Mouse (Mus musculus) lung, embryonic 14.5 days (tissue): ENCODE data around the gene Kremen1. TPM values are rescaled to one million over a fixed set of nuclear protein-coding genes. Genes with fewer than 3 reads are reported as not detected.

ENCODE experiments used
- ATAC-seq: fragments of 200-750 bp; cut with Nextera tagmentation; 2 replicates; pipeline ENCODE4 v1.8.0; 2017; ENCODE audit warnings: mild to moderate bottlenecking, moderate TSS enrichment, moderate library complexity; ENCODE audit not compliant: insufficient read depth
- DNase-seq: peaks from one replicate; pipeline ENCODE4 v3.0.0-alpha.2; 2015
- H3K27ac ChIP-seq: fragments of 300-500 bp; sonication (generic); 2 replicates; pipeline ENCODE4 v1.5.1; 2014; ENCODE audit warnings: low read depth, mild to moderate bottlenecking, moderate library complexity
- H3K27me3 ChIP-seq: fragments of 300-500 bp; sonication (generic); 2 replicates; pipeline ENCODE4 v1.6.1; 2014; ENCODE audit warnings: low read length, control low read depth; ENCODE audit not compliant: insufficient read depth
- H3K36me3 ChIP-seq: fragments of 300-500 bp; sonication (generic); 2 replicates; pipeline ENCODE4 v1.6.1; 2014; ENCODE audit warnings: control low read depth; ENCODE audit not compliant: insufficient read depth
- H3K4me1 ChIP-seq: fragments of 300-500 bp; sonication (generic); 2 replicates; pipeline ENCODE4 v1.6.1; 2014; ENCODE audit warnings: antibody characterized with exemption, control low read depth; ENCODE audit not compliant: insufficient read depth
- H3K4me2 ChIP-seq: fragments of 300-500 bp; sonication (generic); 2 replicates; pipeline ENCODE4 v1.6.1; 2014; ENCODE audit warnings: mild to moderate bottlenecking
- H3K4me3 ChIP-seq: fragments of 300-500 bp; sonication (generic); 2 replicates; pipeline ENCODE4 v1.5.1; 2014; ENCODE audit warnings: low read depth, low read length
- H3K9ac ChIP-seq: fragments of 300-500 bp; sonication (generic); 2 replicates; pipeline ENCODE4 v1.6.1; 2014
- H3K9me3 ChIP-seq: fragments of 300-500 bp; sonication (generic); 2 replicates; pipeline ENCODE4 v1.6.1; 2016; ENCODE audit warnings: low read depth, low read length, control low read depth
- CTCF ChIP-seq: IDR thresholded peaks from 2 replicates; pipeline ENCODE4 v1.5.1; 2016; ENCODE audit warnings: antibody characterized with exemption, low read depth
- WGBS: fragments of 180-500 bp; shearing (Covaris S2); extraction: QIAGEN DNeasy Blood & Tissue Kit; methylation state at CpG from one replicate; pipeline ENCODE4 v1.1.7; 2014; 5-methylcytosine and 5-hydroxymethylcytosine counted together
- polyA plus RNA-seq: library from polyadenylated mRNA; unstranded; fragments of >200 nt; fragmentation: Nextera tagmentation; extraction: Ambion mirVana; gene quantifications from 2 replicates; pipeline ENCODE4 v1.2.1, GENCODE M21; 2014

Gene Kremen1
- polyA plus RNA-seq, 1 experiment from 2014 or later, result 14.5 TPM

DNA sequence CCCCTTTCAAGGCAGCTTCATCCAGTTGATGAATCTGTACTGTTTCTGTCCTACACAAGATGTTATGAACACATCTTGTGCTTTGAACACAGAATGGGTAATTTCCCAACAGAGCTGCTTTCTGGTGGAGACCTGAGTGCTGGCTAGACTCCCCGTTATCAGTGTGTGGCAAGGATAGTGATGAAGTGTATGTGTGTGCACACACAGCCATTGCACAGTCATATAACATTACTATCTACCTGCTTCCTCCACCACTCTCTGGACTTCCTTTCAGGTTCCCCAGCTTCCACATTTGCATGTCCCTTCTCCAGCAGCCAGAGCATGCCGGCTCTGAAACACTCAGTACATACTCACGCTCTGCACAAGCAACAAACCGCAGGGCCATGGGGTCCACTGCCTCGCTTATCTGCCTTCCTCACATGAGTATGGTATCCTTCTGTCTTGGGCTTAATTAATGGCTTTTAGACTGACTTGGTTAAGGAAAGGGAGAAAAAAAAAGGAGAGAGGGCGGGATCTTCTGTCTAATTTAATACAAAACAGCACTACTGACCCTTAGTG lies 46.8 kb downstream of the Kremen1 start:
- Histone ChIP-seq H3K36me3 (peaks cover 15% of the 10 kb centered on the region; the same call in 1 of the 2 replicates), H3K4me2 (no peak overlapping the region), H3K4me1 (no peaks in the 10 kb centered on the region), H3K9ac (no peak overlapping the region), H3K9me3 (no peaks in the 10 kb centered on the region), H3K4me3 (no peak overlapping the region), H3K27me3 (no peaks in the 10 kb centered on the region), H3K27ac (no peak overlapping the region)
- 78% methylated on average over 6 of the region's 6 CpGs for WGBS
- ATAC-seq (no peak), DNase-seq (no peak)
- no peak for TF ChIP-seq CTCF

DNA sequence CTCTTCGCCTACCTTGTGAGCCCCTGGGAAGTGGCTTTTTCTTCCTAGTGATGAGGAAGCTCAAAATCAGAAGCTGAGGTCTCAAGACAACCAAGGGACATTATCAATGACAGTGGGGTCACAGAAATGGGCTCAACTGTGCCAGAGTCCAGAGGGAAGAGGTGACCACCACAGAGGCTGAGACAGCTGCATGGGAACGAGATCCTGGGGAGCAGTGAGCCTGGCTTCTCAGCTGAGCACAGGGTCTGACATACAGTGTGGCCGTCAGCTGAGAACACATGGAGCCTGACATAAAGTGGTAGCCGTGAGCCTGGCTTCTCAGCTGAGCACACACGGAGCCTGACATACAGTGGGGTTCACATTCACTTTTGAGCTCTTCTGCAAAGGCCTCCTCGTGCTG lies 58.3 kb downstream of the Kremen1 start:
- no peak overlapping the region for H3K4me3 ChIP-seq
- H3K4me2 ChIP-seq, result no peak overlapping the region
- TF ChIP-seq CTCF, result no peak
- H3K27ac ChIP-seq, result no peak overlapping the region
- no peaks in the 10 kb centered on the region for H3K27me3 ChIP-seq
- H3K4me1 ChIP-seq, result no peaks in the 10 kb centered on the region
- ATAC-seq (no peak), DNase-seq (no peak)
- no peak overlapping the region for H3K9ac ChIP-seq
- 75% methylated on average over 6 of the region's 6 CpGs for WGBS
- peaks cover 14% of the 10 kb centered on the region; the same call in 1 of the 2 replicates for H3K36me3 ChIP-seq
- no peaks in the 10 kb centered on the region for H3K9me3 ChIP-seq

DNA sequence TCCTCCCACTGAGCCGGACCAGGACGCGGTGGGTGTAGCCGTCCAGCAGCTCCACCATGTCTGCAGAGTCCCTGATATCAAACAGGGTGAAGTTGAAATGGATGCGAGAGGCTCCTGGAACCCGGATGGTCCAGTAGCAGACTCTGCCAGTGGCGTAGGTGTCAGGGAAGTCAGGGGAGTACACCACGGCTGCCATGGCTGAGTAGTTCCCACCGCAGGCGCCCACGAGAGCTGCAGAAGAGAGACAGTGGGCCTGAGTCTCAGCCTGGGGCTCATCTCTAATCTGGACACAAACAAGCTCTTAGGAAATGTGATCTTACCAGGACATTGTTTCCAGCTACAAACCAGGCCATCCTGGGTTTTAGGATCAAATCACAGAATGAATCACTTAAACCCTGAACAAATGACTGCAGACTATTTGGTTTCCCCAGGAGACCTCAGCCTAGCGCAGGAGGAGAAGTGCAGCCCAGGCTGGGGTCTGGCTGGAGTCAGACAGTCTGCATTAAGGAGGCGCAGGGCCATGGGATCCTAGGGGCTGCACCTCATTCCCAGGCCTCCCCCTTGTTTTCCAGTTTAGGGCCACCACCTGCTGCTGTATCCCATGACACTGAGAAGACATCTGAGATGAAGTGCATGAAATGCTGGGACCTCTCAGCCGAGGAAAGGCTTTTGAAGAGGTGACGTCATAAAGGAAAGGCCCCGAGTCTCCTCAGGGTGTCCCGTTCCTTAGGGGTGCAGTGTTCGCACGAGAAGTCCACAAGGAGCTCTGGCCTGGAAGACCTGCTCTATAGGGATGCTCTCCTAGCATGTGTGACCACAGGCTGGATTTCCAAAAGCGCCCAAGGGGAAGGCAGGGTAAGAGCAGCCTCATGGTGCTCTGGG lies 59.3 kb downstream of the Kremen1 start:
- WGBS, result 87% methylated on average over 20 of the region's 20 CpGs
- Histone ChIP-seq H3K9me3 (no peaks in the 10 kb centered on the region), H3K4me1 (no peaks in the 10 kb centered on the region), H3K36me3 (peaks cover 11% of the 10 kb centered on the region; the same call in 1 of the 2 replicates), H3K27ac (no peak overlapping the region), H3K4me3 (no peak overlapping the region), H3K4me2 (no peak overlapping the region), H3K9ac (no peak overlapping the region), H3K27me3 (no peaks in the 10 kb centered on the region)
- ATAC-seq (no peak), DNase-seq (no peak)
- no peak for TF ChIP-seq CTCF

DNA sequence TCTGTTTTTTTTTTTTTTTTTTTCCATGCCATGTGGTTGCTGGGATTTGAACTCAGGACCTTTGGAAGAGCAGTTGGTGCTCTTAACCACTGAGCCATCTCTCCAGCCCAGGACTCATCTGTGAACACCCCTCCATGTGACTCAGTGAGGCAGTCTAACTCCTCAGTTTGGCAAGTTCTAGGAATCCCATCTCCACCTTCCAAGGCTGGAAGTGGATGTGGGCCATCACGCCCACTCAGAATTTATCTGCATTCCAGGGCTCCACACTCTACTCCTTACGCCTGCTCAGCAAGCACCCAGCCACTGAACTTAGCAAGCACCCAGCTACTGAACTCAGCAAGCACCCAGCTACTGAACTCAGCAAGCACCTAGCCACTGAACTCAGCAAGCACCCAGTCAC lies 61.5 kb downstream of the Kremen1 start:
- WGBS, result 80% methylated on average over 2 of the region's 2 CpGs
- peaks cover 11% of the 10 kb centered on the region; the same call in 1 of the 2 replicates for H3K36me3 ChIP-seq

DNA sequence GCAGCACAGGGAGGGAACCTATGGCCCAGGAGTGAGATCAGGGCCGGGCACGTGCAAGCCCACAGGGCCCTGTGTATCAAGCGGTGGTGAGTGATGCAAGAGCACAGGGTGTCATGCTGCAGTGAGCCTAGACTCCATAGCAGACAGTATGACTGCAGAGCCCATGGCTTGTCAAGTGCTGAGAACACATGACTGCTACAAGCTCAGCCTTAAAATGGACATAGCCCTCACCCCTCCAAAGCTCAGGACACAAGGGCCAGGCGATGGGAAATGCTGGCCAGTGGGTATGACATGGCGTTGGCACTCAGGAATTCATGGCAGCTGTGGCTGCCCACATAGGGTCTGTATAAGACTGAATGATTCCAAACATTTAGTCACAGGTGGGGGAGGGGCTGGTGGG lies 64.3 kb downstream of the Kremen1 start:
- H3K36me3 ChIP-seq, result peaks cover 5% of the 10 kb centered on the region; the same call in 1 of the 2 replicates
- no peak for DNase-seq
- ATAC-seq, result no peak

More for the DNA sequence above, 61.5 kb downstream of the Kremen1 start:
- no peak for DNase-seq
- Histone ChIP-seq H3K4me1 (no peaks in the 10 kb centered on the region), H3K9me3 (no peaks in the 10 kb centered on the region), H3K27me3 (no peaks in the 10 kb centered on the region), H3K9ac (no peak overlapping the region), H3K4me3 (no peak overlapping the region), H3K4me2 (no peak overlapping the region), H3K27ac (no peak overlapping the region)
- no peak for TF ChIP-seq CTCF
- ATAC-seq, result no peak

DNA sequence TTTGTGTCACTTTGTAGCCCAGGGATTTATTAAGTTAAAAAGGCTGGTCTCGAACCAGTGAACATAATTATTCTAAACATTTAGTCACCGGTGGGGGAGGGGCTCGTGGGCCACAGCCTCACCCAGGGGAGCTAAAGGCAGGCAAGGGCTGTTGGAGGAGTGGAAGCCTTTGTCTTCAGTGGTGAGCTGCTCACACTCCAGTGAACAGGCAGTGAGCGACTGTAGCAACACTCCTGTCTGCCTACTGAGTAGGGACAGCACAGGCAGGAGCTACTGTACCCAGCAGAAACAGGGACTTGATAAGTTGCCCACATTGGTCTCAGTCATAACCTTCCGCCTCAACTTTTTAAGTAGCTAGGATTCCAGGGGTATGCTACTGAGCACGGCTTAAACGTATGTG lies 64.8 kb downstream of the Kremen1 start:
- H3K36me3 ChIP-seq, result peaks cover 3% of the 10 kb centered on the region; the same call in 1 of the 2 replicates
- no peak for TF ChIP-seq CTCF
- H3K27me3 ChIP-seq, result no peaks in the 10 kb centered on the region
- H3K4me2 ChIP-seq, result no peak overlapping the region
- no peak overlapping the region for H3K27ac ChIP-seq
- H3K4me3 ChIP-seq, result no peak overlapping the region
- H3K9me3 ChIP-seq, result no peaks in the 10 kb centered on the region
- 66% methylated on average over 7 of the region's 7 CpGs for WGBS
- DNase-seq, result no peak
- no peak for ATAC-seq
- peaks cover 6% of the 10 kb centered on the region for H3K4me1 ChIP-seq
- no peak overlapping the region for H3K9ac ChIP-seq

More for the DNA sequence above, 64.3 kb downstream of the Kremen1 start:
- 81% methylated on average over 5 of the region's 5 CpGs for WGBS
- Histone ChIP-seq H3K27me3 (no peaks in the 10 kb centered on the region), H3K4me2 (no peak overlapping the region), H3K9ac (no peak overlapping the region), H3K9me3 (no peaks in the 10 kb centered on the region), H3K27ac (no peak overlapping the region), H3K4me3 (no peak overlapping the region), H3K4me1 (peaks cover 2% of the 10 kb centered on the region)
- TF ChIP-seq CTCF, result no peak

DNA sequence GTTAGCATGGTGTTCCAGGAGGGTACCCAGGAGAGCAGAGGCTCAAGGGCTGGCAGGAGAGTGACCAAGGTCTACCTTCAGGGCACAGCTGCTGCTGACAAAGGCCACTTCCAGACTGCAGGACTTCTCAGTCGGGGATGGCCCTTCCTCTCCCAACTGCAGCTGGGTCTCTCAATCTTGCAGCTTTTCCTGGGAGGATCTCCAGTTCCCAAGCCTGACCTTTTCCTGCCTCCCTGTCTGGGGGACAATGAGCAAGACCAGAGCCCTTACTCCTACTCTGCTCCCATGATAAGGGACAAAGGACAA lies 67.8 kb downstream of the Kremen1 start:
- Histone ChIP-seq H3K36me3 (peaks cover 3% of the 10 kb centered on the region; the same call in 1 of the 2 replicates), H3K9ac (no peak overlapping the region), H3K4me1 (peaks cover 6% of the 10 kb centered on the region), H3K4me3 (no peak overlapping the region), H3K27me3 (no peaks in the 10 kb centered on the region), H3K27ac (no peak overlapping the region), H3K9me3 (no peaks in the 10 kb centered on the region), H3K4me2 (no peak overlapping the region)
- no peak for TF ChIP-seq CTCF
- DNase-seq, result no peak
- 73% methylated on average over 1 of the region's 1 CpGs for WGBS
- no peak for ATAC-seq
